Mouse (Mus musculus) embryo, embryonic 11.5 days (tissue): ENCODE results near the gene Wdr11.

ENCODE experiments used
- DNase-seq: peaks from one replicate; pipeline ENCODE4 v3.0.0-alpha.2; 2012; ENCODE audit warnings: low read depth, low spot score

Gene Wdr11

DNA sequence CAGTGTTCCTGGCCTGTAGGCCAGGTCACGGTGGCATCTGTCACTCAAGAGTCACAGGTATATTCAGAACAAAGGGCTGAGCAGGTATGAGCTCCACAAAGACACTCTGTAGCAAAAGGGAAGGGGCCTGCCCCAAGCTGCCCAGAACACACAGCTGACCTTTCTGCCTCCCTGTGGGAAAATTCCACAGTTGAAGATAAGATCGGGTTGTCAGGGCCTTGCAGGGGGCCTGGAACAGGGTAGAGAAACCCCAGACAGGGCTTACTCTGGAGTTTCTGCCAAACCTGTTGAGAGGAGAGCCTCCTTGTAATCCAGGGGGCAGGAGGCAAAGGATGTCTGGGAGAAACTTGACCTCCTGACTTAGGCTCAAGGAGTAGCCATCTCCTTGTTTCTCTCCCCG lies 90.9 kb downstream of the Wdr11 start:
- DNase-seq, result no peak

DNA sequence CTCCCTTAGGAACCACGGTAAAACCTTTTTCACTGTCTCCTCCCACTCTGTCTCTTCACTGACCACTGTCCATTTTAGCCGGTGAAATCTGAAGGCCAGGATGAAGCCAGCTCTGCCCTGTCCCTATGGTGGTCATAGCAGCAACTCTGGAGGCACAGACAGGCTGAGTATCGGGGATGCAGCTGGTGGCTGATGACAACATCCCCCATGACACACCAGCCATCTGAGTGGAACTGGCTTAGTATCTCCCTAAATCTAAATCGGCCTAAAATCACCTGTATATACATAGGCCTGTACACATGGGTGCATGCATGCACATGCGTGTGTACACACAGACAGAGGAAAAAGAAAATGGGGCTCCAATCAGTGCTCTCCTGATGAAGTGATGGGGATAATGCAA lies 93.7 kb downstream of the Wdr11 start:
- DNase-seq, result no peak
